Mouse (Mus musculus) heart, embryonic 14.5 days (tissue): ENCODE measurements around the gene Samd9l. TPM values are rescaled to one million over a fixed set of nuclear protein-coding genes. Genes with fewer than 3 reads are reported as not detected.
"Not testable (repeated sequence)": the region's sequence is repeated elsewhere in the genome, so short reads cannot be mapped to it uniquely, and the experiment has no call there.

ENCODE experiments used
- ATAC-seq: fragments of 200-750 bp; cut with Nextera tagmentation; 2 replicates; pipeline ENCODE4 v1.8.0; 2017; ENCODE audit warnings: low read depth, moderate TSS enrichment; ENCODE audit not compliant: insufficient number of reproducible peaks, insufficient read depth, low FRiP score
- H3K27ac ChIP-seq, 2 experiments: fragments of 200-500 bp in 1 of 2; fragments of 300-500 bp in 1 of 2; sonication (generic) in 1 of 2; replicated peaks in 1 of 2; 2 replicates each; pipeline ENCODE4 v1.5.1; 2012 to 2014; ENCODE audit warnings: low read depth in 2 of 2, low read length in 2 of 2, control low read depth in 1 of 2, mild to moderate bottlenecking in 1 of 2, mixed read lengths in 1 of 2; ENCODE audit not compliant: control insufficient read depth in 1 of 2, insufficient read depth in 1 of 2
- H3K27me3 ChIP-seq: fragments of 300-500 bp; sonication (generic); 2 replicates; pipeline ENCODE4 v1.6.1; 2014; ENCODE audit warnings: mild to moderate bottlenecking, low read length, control low read depth; ENCODE audit not compliant: control insufficient read depth, insufficient read depth
- H3K36me3 ChIP-seq: fragments of 300-500 bp; sonication (generic); 2 replicates; pipeline ENCODE4 v1.6.1; 2014; ENCODE audit warnings: mild to moderate bottlenecking, control low read depth, low read length, mixed read lengths; ENCODE audit not compliant: control insufficient read depth, insufficient read depth
- H3K4me1 ChIP-seq, 2 experiments: fragments of 200-500 bp in 1 of 2; fragments of 300-500 bp in 1 of 2; sonication (generic) in 1 of 2; 2 replicates each; pipeline ENCODE4 v1.6.1; 2012 to 2014; ENCODE audit warnings: low read length in 2 of 2, control low read depth in 1 of 2, mixed read lengths in 1 of 2; ENCODE audit not compliant: control insufficient read depth in 2 of 2, insufficient read depth in 2 of 2
- H3K4me2 ChIP-seq: fragments of 300-500 bp; sonication (generic); 2 replicates; pipeline ENCODE4 v1.6.1; 2014; ENCODE audit warnings: mild to moderate bottlenecking, low read length
- H3K4me3 ChIP-seq, 2 experiments: fragments of 200-500 bp in 1 of 2; fragments of 300-500 bp in 1 of 2; sonication (generic) in 1 of 2; 2 replicates each; pipeline ENCODE4 v1.5.1; 2012 to 2014; ENCODE audit warnings: low read length in 2 of 2, mild to moderate bottlenecking in 2 of 2, control low read depth in 1 of 2, low read depth in 1 of 2, moderate library complexity in 1 of 2; ENCODE audit not compliant: control insufficient read depth in 1 of 2, insufficient read depth in 1 of 2
- H3K9ac ChIP-seq: fragments of 300-500 bp; sonication (generic); 2 replicates; pipeline ENCODE4 v1.6.1; 2014; ENCODE audit warnings: mild to moderate bottlenecking, low read length
- H3K9me3 ChIP-seq: fragments of 300-500 bp; sonication (generic); 2 replicates; pipeline ENCODE4 v1.6.1; 2016; ENCODE audit warnings: low read length, control low read depth; ENCODE audit not compliant: control insufficient read depth
- WGBS: fragments of 180-500 bp; shearing (Covaris S2); extraction: QIAGEN DNeasy Blood & Tissue Kit; methylation state at CpG from one replicate; pipeline ENCODE4 v1.1.7; 2014; 5-methylcytosine and 5-hydroxymethylcytosine counted together
- polyA plus RNA-seq: library from polyadenylated mRNA; unstranded; fragments of >200 nt; fragmentation: Nextera tagmentation; extraction: Ambion mirVana; gene quantifications from 2 replicates; pipeline ENCODE4 v1.2.1, GENCODE M21; 2014

Gene Samd9l
- 2.5 and 2.8 TPM in 2 replicates for polyA plus RNA-seq

DNA sequence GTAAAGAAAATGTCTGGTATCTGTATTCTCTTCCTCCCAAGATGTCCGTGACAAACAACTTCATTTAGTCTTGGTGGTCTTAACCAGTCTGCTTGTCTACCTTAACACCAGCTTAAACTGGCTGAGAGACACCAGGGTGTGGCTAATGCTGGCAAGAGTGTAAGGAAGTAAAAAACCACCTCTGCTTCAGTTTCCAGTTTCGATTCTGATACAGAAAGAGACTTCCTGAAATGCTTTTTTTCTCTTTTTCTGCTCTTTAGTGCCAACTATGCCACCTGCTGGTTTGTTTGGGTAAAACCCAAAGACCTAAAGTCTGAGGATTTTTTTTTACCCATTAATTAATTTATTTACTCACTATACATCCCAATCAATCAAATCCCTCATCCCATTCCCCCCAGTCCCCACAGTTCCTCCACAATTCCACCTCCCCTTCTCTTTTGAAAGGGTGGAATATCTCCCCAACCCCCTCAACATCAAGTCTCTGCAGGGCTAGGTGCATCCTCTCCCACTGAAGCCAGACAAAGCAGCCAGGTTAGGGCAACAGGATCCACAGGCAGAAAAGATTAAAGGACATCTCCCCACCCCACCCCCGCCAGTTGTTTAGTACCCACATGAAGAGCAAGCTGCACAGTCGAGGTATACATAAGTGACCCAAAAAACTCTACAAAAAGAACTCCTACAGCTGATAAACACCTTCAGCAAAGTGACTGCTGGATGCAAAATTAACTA, at the start of gene Samd9l:
Gene Samd9l, minus strand, starts transcription at position 233 of the 729 bp plus-strand sequence.
- H3K27me3 ChIP-seq, H3K4me1 ChIP-seq, H3K9ac ChIP-seq, H3K27ac ChIP-seq, H3K36me3 ChIP-seq, ATAC-seq, H3K9me3 ChIP-seq: not testable (repeated sequence)
- peak within 1 kb of the TSS; percentile 20 to 23; a peak in 3 of 4 replicates for H3K4me3 ChIP-seq
- peak within 1 kb of the TSS; percentile 40 for H3K4me2 ChIP-seq
- 37% methylated on average over 4 of the region's 4 CpGs for WGBS

DNA sequence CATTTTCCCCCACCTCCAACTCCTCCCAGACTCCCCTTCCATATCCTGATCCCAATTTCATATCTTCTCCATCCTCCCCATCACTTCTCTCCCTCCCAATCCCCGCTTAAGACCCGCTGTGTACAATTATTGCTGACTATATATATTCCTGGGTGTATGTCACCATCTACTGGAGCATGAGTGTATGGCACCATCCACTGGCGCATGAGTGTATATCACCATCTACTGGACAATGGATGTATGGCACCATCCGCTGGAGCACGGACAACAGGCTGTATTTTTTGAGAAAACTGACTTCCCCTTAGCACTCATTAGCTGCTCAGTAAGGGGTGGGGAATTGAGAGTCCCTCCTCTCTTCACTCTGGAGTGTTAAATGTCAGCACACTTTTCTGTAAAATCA, 48.0 kb upstream of the Samd9l start:
- Histone ChIP-seq H3K4me2 (no peak overlapping the region), H3K27ac (no peak overlapping the region), H3K27me3 (no peaks in the 10 kb centered on the region), H3K36me3 (no peaks in the 10 kb centered on the region), H3K4me1 (no peaks in the 10 kb centered on the region), H3K4me3 (no peak overlapping the region), H3K9me3 (no peaks in the 10 kb centered on the region), H3K9ac (no peak overlapping the region)
- 7% methylated on average over 5 of the region's 5 CpGs for WGBS
- no peak for ATAC-seq

DNA sequence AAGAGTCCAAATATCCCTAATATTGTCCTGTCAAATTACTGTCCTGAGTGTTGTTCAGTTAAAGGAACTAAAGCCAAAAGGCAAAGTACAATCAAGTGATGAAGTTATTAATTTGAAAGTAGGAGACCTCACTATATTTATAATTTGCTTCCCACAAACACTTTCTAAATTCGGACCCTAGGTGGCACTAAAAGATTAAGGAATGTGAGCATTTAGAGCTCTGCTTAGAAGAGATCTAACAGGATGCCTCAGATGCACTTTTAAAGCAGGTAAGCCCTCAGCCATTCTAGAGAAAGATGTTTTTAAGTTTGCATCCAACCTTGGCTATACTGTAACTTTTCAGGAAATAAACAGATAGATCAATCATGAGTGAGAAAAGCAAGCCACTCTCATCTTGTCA, 44.5 kb upstream of the Samd9l start:
- Histone ChIP-seq H3K9ac (no peak overlapping the region), H3K4me2 (no peak overlapping the region), H3K27me3 (no peaks in the 10 kb centered on the region), H3K27ac (no peak overlapping the region), H3K4me3 (no peak overlapping the region), H3K9me3 (no peaks in the 10 kb centered on the region), H3K36me3 (no peaks in the 10 kb centered on the region), H3K4me1 (no peaks in the 10 kb centered on the region)
- 11% methylated on average over 1 of the region's 1 CpGs for WGBS
- no peak for ATAC-seq

DNA sequence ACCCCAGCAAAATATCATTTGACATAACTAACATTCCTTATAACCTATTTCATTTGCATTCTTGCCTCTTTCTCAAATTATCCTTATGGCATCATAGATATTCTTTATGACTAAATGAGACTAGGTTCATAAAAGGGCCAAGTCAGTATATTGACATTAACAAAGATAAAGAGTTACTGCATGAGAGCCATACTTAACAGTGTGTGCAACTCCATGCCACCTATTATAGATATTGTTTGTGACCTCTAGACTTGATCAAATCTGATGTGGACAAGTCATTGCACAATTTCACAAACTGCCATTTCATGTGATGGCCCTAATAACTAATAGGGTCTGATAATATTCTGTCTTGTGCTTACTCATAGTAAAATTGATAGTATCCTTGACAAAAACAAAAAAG, 36.7 kb upstream of the Samd9l start:
- no peak for ATAC-seq

DNA sequence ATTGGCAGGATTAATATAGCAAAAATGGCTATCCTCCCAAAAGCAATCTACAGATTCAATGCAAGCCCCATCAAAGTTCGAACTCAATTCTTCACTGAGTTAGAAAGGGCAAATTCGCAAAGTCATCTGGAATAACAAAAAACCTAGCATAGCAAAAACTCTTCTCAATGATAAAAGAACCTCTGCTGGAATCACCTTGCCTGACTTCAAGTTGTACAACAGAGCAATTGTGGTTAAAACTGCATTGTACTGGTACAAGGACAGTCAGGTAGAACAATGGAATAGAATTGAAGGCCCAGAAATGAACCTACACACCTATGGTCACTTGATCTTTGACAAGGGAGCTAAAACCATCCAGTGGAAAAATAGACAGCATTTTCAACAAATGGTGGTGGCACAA, 31.6 kb upstream of the Samd9l start:
- not testable (repeated sequence) for ATAC-seq, H3K4me2 ChIP-seq, H3K36me3 ChIP-seq

More for the DNA sequence above, 36.7 kb upstream of the Samd9l start:
- no peaks in the 10 kb centered on the region for H3K27me3 ChIP-seq
- H3K4me3 ChIP-seq, result no peak overlapping the region
- H3K27ac ChIP-seq, result no peak overlapping the region
- no peaks in the 10 kb centered on the region for H3K36me3 ChIP-seq
- H3K9ac ChIP-seq, result no peak overlapping the region
- H3K4me2 ChIP-seq, result no peak overlapping the region
- 0 out of 2 replicates have a peak, but pooled peaks cover 3% of the 10 kb centered on the region for H3K9me3 ChIP-seq
- H3K4me1 ChIP-seq, result no peaks in the 10 kb centered on the region

DNA sequence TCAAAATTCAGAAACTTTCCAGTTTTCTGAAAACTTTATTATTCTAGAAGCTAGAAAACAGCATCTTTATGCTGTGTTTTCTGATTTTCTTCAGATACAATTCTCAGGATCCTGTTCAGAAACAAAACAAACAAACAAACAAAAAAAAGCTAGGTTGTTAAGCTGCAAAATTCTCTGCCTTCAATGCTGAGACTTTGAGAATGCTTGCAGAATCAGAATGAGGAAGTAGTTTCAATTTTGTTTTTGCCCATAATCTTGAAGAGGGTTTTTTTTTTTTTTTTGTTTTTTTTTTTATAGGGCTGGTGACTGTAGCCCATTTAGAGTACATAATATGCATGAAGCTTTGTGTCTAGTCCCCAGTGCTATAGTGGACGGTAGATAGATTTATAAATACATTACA, 27.7 kb upstream of the Samd9l start:
- H3K36me3 ChIP-seq, result no peaks in the 10 kb centered on the region
- H3K4me1 ChIP-seq, result no peaks in the 10 kb centered on the region
- H3K9ac ChIP-seq, result no peak overlapping the region
- 76% methylated on average over 1 of the region's 1 CpGs for WGBS
- no peak for ATAC-seq
- H3K27ac ChIP-seq, result no peak overlapping the region
- H3K9me3 ChIP-seq, result no peaks in the 10 kb centered on the region
- no peaks in the 10 kb centered on the region for H3K27me3 ChIP-seq
- no peak overlapping the region for H3K4me3 ChIP-seq
- H3K4me2 ChIP-seq, result no peak overlapping the region

More for the DNA sequence above, 31.6 kb upstream of the Samd9l start:
- H3K4me1 ChIP-seq, H3K4me3 ChIP-seq, H3K9ac ChIP-seq, H3K27ac ChIP-seq, H3K27me3 ChIP-seq, H3K9me3 ChIP-seq: not testable (repeated sequence)
- WGBS, result 75% methylated on average over 2 of the region's 2 CpGs

DNA sequence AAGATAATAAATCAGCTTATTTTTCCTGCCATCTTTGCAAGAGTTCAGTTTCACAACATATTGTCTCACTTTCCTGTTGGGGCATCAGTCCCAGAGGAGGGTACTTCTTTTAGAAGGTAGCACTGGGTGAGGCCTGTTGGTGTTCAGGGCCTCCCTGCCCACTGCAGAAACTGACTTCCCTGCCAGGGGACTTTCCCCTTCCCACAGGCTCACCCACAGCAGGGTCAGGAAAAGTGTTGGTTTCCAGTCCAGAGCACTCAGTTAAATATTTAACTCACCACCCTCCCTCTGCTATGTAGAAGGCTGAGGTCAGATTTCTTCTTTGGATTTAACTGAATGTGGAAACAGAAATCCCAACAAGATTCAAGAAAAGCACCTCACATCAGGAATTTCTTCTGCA, 26.0 kb upstream of the Samd9l start:
- H3K4me2 ChIP-seq, H3K4me1 ChIP-seq, H3K27ac ChIP-seq, ATAC-seq, H3K9me3 ChIP-seq, H3K36me3 ChIP-seq, H3K27me3 ChIP-seq, H3K4me3 ChIP-seq, H3K9ac ChIP-seq: not testable (repeated sequence)
